Mouse (Mus musculus): Measurements from ENCODE around the gene Maml3. TPM values are rescaled to one million over a fixed set of nuclear protein-coding genes. Genes with fewer than 3 reads are reported as not detected.

Maml3 gene
- polyA plus RNA-seq, 1 experiment from 2014 or later: 5.2 TPM

DNA sequence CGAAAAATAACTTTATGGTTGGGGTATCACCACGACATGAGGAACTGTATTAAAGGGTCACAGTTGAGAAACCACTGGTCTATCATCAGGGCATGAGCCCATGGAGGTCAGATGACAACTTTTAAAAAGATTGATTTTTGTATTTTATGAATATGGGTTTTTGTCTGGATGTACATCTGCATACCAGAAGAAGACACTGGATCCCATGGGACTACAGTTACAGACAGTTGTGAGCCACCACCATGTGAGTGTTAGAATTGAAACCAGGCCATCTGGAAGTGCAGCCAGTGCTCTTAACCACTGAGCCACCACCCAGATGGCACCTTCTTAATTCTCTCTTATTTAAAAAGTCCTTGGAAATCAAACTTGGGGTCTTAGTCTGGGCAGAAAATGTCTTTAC is 468.9 kb downstream of the Maml3 start:
- 78% methylated on average over 2 of the region's 2 CpGs for WGBS
- ATAC-seq (ENCODE audit: insufficient read depth, low FRiP score, low read depth): no peak
- H3K27me3 ChIP-seq (replicated peaks): no peaks in the 10 kb centered on the region
- no peaks in the 10 kb centered on the region for H3K9me3 ChIP-seq
- H3K27ac ChIP-seq: no peak overlapping the region
- no peak overlapping the region for H3K4me3 ChIP-seq (replicated peaks)
- H3K4me1 ChIP-seq: no peaks in the 10 kb centered on the region
- H3K4me2 ChIP-seq: no peak overlapping the region
- H3K36me3 ChIP-seq: no peaks in the 10 kb centered on the region
- H3K9ac ChIP-seq: no peak overlapping the region

Other genes starting within 250 kb of the Maml3 start
- gene Foxo1, start 163.3 kb upstream of the Maml3 start, polyA plus RNA-seq (2015; fragmentation: Nextera tagmentation; extraction: Ambion mirVana): 6.5 and 7.0 TPM in 2 replicates